Mouse (Mus musculus) brain, embryonic 18.5 days (tissue): ENCODE measurements around the gene Abhd17c.

Experiments used
- DNase-seq: peaks from one replicate; pipeline ENCODE4 v3.0.0-alpha.2; 2012; ENCODE audit warnings: low read depth, low spot score

Abhd17c gene

GRCm38 (mm10) chr7:84077257-84078013 lies 74.3 kb downstream of the Abhd17c start:
- no peak for DNase-seq

DNA sequence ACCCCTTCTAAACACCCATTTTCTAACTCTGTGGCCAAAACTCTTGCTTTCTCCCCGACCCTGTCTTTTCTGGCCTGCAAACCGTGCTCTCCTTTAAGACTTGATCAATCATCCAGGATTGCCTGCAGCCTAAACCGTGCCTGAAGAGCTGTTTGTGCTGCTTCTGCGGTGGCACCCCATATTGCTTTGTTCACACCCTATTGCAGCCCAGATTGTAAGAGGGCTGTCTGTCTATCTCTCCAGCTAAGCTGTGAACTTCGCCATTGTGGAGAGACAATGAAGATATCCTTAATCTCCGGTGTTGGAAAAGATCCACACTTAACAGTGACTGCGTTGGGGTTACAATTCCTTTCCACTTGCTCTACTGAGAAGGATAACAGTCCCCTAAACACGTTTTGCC lies 77.4 kb downstream of the Abhd17c start:
- no peak for DNase-seq

DNA sequence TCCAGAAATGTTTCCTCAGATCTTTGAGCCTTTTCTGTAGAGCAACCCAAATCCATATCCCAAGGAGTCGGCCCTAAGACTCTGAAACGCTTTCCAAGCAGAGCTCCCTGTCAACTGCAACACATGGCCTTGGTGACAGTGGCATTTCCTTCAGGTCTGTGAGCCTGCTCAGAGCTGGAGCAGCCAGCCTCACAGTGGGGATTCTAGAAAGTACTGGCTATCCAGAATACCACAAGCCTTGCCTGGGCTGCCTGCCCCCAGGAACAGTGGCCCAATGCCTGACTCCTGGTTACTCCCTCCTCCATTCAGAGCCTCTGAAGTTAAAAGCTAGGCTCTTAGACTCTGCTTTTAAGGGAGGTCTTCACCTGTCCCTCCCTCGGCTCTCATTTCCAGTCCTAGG lies 77.8 kb downstream of the Abhd17c start:
- DNase-seq: no peak

DNA sequence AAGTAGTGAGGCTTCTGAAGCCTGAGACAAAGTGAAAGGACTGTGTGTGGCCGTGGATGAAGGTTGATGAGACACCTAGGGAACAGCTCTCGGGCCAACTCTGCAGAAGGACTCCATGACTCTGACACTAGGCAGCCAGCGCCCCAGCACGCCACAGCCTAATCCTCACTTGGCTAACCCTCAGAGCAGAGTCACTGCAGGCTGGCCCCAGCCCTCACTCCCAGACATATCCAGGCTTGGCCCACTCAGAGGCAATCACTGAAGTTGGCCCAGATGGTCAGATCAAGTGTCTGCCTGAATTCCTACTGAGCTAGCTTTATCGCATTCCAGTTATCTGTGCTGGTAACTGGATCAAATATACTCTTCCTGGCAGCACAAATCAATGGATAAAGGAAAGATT lies 82.8 kb downstream of the Abhd17c start:
- no peak for DNase-seq

GRCm38 (mm10) chr7:84059799-84060198 lies 91.9 kb downstream of the Abhd17c start:
- no peak for DNase-seq
